Mouse (Mus musculus) liver, postnatal 0 days (tissue): ENCODE results near the gene Ybx2.

Experiments used
- CTCF ChIP-seq: sonication (generic); IDR thresholded peaks from 2 replicates; pipeline ENCODE4 v1.5.1; 2016; ENCODE audit warnings: antibody characterized with exemption, low read depth
- EP300 ChIP-seq: IDR thresholded peaks from 2 replicates; pipeline ENCODE4 v1.6.1; 2016; ENCODE audit warnings: antibody characterized with exemption, low read depth, mild to moderate bottlenecking

DNA sequence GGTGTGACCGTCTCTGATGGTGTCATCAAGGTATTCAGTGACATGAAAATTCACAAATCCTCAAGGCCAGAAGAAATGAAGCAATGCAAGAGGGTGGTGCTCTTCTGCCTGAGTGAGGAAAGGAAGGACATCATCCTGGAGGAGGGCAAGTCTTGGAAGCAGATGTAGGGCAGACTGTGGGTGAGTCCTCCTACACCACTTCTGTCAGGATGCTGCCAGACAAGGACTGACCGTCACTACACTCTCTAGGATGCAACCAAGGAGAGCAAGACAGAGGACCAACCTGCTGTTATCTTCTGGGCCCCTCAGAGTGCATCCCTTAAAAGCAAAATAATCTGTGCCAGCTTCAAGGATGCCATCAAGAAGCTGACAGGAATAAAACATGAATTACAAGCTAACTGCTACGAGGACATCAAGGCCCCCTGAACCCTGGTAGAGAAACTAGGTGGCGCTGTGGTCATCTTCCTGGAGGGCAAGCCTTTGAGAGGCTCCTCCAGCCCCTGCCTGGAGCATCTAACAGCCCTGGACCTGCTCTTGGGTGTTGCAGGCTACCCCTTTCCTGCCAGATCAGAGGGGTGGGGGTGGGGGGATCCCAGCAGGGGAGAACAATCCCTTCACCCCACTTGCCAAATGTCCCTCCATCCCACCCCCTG lies 15.3 kb downstream of the Ybx2 start:
- TF ChIP-seq EP300 = no peak
- peak; percentile 56 for TF ChIP-seq CTCF
